Mouse (Mus musculus) testis, adult 2 months (tissue): Measurements from ENCODE around the gene Cecr2.

Source experiments
- CTCF ChIP-seq: fragments of 200-500 bp; IDR thresholded peaks from 2 replicates; pipeline ENCODE4 v1.5.1; 2012; ENCODE audit warnings: low read depth, mild to moderate bottlenecking, inconsistent platforms, low read length, moderate library complexity; ENCODE audit not compliant: control insufficient read depth, insufficient read depth, insufficient replicate concordance
- POLR2A ChIP-seq: fragments of 200-500 bp; IDR thresholded peaks from 2 replicates; pipeline ENCODE4 v1.6.1; 2012; ENCODE audit warnings: low read depth, mild to moderate bottlenecking, inconsistent platforms, low read length, moderate library complexity; ENCODE audit not compliant: control insufficient read depth

- TF ChIP-seq CTCF (no peak), POLR2A (no peak; the same call in 1 of the 2 replicates)
Measured at GRCm38 (mm10) chr6:120644346-120645299, 21.5 kb upstream of the Cecr2 start.
